ENCODE assay signal across 7 mouse cellular contexts in the genomic region with DNA sequence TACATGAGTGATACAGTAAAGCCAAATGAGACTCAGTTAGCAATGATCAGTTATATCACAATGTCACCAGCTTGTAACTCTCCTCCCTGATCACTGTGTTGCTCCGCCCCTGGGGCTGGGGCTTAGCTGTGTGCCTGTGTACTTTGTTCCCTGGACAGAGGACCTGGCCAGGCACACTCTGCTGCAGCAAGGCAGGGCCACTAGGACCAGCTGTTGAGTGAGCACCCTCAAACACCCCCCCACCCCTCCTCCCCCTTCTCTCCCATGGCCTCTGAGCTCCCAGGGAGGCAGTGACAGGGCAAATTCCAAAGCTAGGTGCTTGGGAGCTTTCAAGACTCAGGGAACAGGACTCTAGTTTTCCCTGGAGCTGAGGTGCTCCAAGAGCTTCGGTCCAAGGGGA.
DNase-seq lines count a peak whose midpoint lies in the region; ATAC-seq lines count a peak whose summit lies in the region.

No protein-coding gene starts in this region.

- 0 out of 2 replicates have a peak, but pooled peaks cover 4% of the 10 kb centered on the region for H3K27me3 ChIP-seq in midbrain, embryonic 10.5 days (ENCODE audit: low read depth, poor library complexity, severe bottlenecking)
- H3K27me3 ChIP-seq in midbrain, embryonic 16.5 days (ENCODE audit: control insufficient read depth, insufficient read depth, low read depth, low read length): no peaks in the 10 kb centered on the region
- H3K27me3 ChIP-seq in forebrain, embryonic 14.5 days (replicated peaks; ENCODE audit: control insufficient read depth, insufficient read depth, low read length): no peaks in the 10 kb centered on the region
- H3K27me3 ChIP-seq in neural tube, embryonic 15.5 days (replicated peaks): no peaks in the 10 kb centered on the region

- 0 out of 2 replicates have a peak overlapping the region, but pooled peaks have one; percentile 17 for H3K27ac ChIP-seq in midbrain, embryonic 10.5 days (replicated peaks)
- H3K27ac ChIP-seq in midbrain, embryonic 16.5 days (ENCODE audit: low read length): no peak overlapping the region
- no peak overlapping the region for H3K27ac ChIP-seq in forebrain, embryonic 14.5 days (ENCODE audit: low read depth, low read length)
- H3K27ac ChIP-seq in neural tube, embryonic 15.5 days (replicated peaks): no peak overlapping the region

- H3K4me2 ChIP-seq in midbrain, embryonic 16.5 days (ENCODE audit: low read length): no peak overlapping the region
- H3K4me2 ChIP-seq in forebrain, embryonic 14.5 days (ENCODE audit: low read length): no peak overlapping the region
- no peak overlapping the region for H3K4me2 ChIP-seq in neural tube, embryonic 15.5 days

- ATAC-seq in midbrain, embryonic 16.5 days: no peak
- no peak for ATAC-seq in forebrain, embryonic 14.5 days
- ATAC-seq in neural tube, embryonic 15.5 days (ENCODE audit: low FRiP score): no peak

- H3K4me3 ChIP-seq in midbrain, embryonic 10.5 days: no peak overlapping the region
- no peak overlapping the region for H3K4me3 ChIP-seq in midbrain, embryonic 16.5 days (ENCODE audit: low read depth, low read length)
- no peak overlapping the region for H3K4me3 ChIP-seq in forebrain, embryonic 14.5 days (ENCODE audit: low read depth, low read length)
- H3K4me3 ChIP-seq in neural tube, embryonic 15.5 days (replicated peaks): no peak overlapping the region

- peaks cover 11% of the 10 kb centered on the region for H3K4me1 ChIP-seq in midbrain, embryonic 10.5 days
- H3K4me1 ChIP-seq in midbrain, embryonic 16.5 days (ENCODE audit: control insufficient read depth, insufficient read depth, low read length): peaks cover 4% of the 10 kb centered on the region; the same call in 1 of the 2 replicates
- H3K4me1 ChIP-seq in forebrain, embryonic 14.5 days (ENCODE audit: control insufficient read depth, insufficient read depth, low read length): no peaks in the 10 kb centered on the region
- H3K4me1 ChIP-seq in neural tube, embryonic 15.5 days: peaks cover 8% of the 10 kb centered on the region; the same call in 1 of the 2 replicates

- no peak for DNase-seq in midbrain, embryonic 10.5 days (ENCODE audit: low spot score)
- peak; percentile 67 for DNase-seq in kidney, adult 18-20 months
- peak; percentile 65 for DNase-seq in liver
- DNase-seq in yolk sac, embryonic 10.5 days (ENCODE audit: low spot score): peak; percentile 91
- no peak for DNase-seq in forebrain, embryonic 14.5 days (ENCODE audit: low spot score)

- H3K9me3 ChIP-seq in midbrain, embryonic 10.5 days (replicated peaks): no peaks in the 10 kb centered on the region
- H3K9me3 ChIP-seq in midbrain, embryonic 16.5 days (replicated peaks; ENCODE audit: control insufficient read depth, low read length, poor library complexity, severe bottlenecking): no peaks in the 10 kb centered on the region
- H3K9me3 ChIP-seq in forebrain, embryonic 14.5 days (replicated peaks; ENCODE audit: control insufficient read depth, low read length): no peaks in the 10 kb centered on the region
- no peaks in the 10 kb centered on the region for H3K9me3 ChIP-seq in neural tube, embryonic 15.5 days (replicated peaks)

- 86% methylated on average over 2 of the region's 2 CpGs for WGBS in midbrain, embryonic 10.5 days
- WGBS in midbrain, embryonic 16.5 days: 100% methylated on average over 2 of the region's 2 CpGs
- 92% methylated on average over 2 of the region's 2 CpGs for WGBS in forebrain, embryonic 14.5 days
- 81% methylated on average over 2 of the region's 2 CpGs for WGBS in neural tube, embryonic 15.5 days

- no peak overlapping the region for H3K9ac ChIP-seq in midbrain, embryonic 16.5 days (ENCODE audit: low read depth, low read length)
- H3K9ac ChIP-seq in forebrain, embryonic 14.5 days (ENCODE audit: low read length): no peak overlapping the region
- H3K9ac ChIP-seq in neural tube, embryonic 15.5 days (replicated peaks): no peak overlapping the region

- no peaks in the 10 kb centered on the region for H3K36me3 ChIP-seq in midbrain, embryonic 10.5 days
- no peaks in the 10 kb centered on the region for H3K36me3 ChIP-seq in midbrain, embryonic 16.5 days (ENCODE audit: control insufficient read depth, insufficient read depth, low read length)
- no peaks in the 10 kb centered on the region for H3K36me3 ChIP-seq in forebrain, embryonic 14.5 days (ENCODE audit: control insufficient read depth, insufficient read depth, low read length)
- H3K36me3 ChIP-seq in neural tube, embryonic 15.5 days: no peaks in the 10 kb centered on the region

Comparison
In these comparisons a context has a peak if more than half of its experiments do, and no peak if none do; other contexts are left out.
1. DNase-seq: peak in kidney, adult 18-20 months (single experiment), liver (single experiment) and yolk sac, embryonic 10.5 days (single experiment); none in midbrain, embryonic 10.5 days (single experiment) and forebrain, embryonic 14.5 days (single experiment).